Mouse (Mus musculus) kidney, postnatal 0 days (tissue): ENCODE measurements around the gene Scube3. TPM values are rescaled to one million over a fixed set of nuclear protein-coding genes. Genes with fewer than 3 reads are reported as not detected.

Source experiments
- ATAC-seq: fragments of 200-750 bp; cut with Nextera tagmentation; replicated peaks from 2 replicates; pipeline ENCODE4 v1.8.0; 2017; ENCODE audit warnings: low read depth, moderate number of reproducible peaks, moderate TSS enrichment, moderate library complexity; ENCODE audit not compliant: low FRiP score
- DNase-seq: peaks from one replicate; pipeline ENCODE4 v3.0.0-alpha.2; 2016; ENCODE audit warnings: low spot score
- H3K27ac ChIP-seq: fragments of 300-500 bp; sonication (generic); 2 replicates; pipeline ENCODE4 v1.5.1; 2014; ENCODE audit warnings: mild to moderate bottlenecking
- H3K27me3 ChIP-seq: fragments of 300-500 bp; sonication (generic); 2 replicates; pipeline ENCODE4 v1.6.1; 2014; ENCODE audit warnings: low read length, mixed read lengths; ENCODE audit not compliant: insufficient read depth
- H3K36me3 ChIP-seq: fragments of 300-500 bp; sonication (generic); 2 replicates; pipeline ENCODE4 v1.6.1; 2014; ENCODE audit warnings: low read length, mixed read lengths; ENCODE audit not compliant: insufficient read depth
- H3K4me1 ChIP-seq: fragments of 300-500 bp; sonication (generic); replicated peaks from 2 replicates; pipeline ENCODE4 v1.6.1; 2014; ENCODE audit warnings: antibody characterized with exemption, low read length, mixed read lengths; ENCODE audit not compliant: insufficient read depth
- H3K4me2 ChIP-seq: fragments of 300-500 bp; sonication (generic); 2 replicates; pipeline ENCODE4 v1.6.1; 2014; ENCODE audit warnings: mild to moderate bottlenecking, low read length, moderate library complexity, mixed read lengths
- H3K4me3 ChIP-seq: fragments of 300-500 bp; sonication (generic); replicated peaks from 2 replicates; pipeline ENCODE4 v1.5.1; 2014; ENCODE audit warnings: low read depth, low read length
- H3K9ac ChIP-seq: fragments of 300-500 bp; sonication (generic); 2 replicates; pipeline ENCODE4 v1.6.1; 2014; ENCODE audit warnings: low read depth, low read length
- H3K9me3 ChIP-seq: fragments of 300-500 bp; sonication (generic); replicated peaks from 2 replicates; pipeline ENCODE4 v1.6.1; 2016; ENCODE audit warnings: low read length, inconsistent platforms, mixed read lengths
- CTCF ChIP-seq: IDR thresholded peaks from 2 replicates; pipeline ENCODE4 v1.5.1; 2016; ENCODE audit warnings: antibody characterized with exemption, low read depth, mild to moderate bottlenecking, moderate library complexity
- WGBS: fragments of 180-500 bp; shearing (Covaris S2); extraction: QIAGEN DNeasy Blood & Tissue Kit; methylation state at CpG from one replicate; pipeline ENCODE4 v1.1.7; 2014; 5-methylcytosine and 5-hydroxymethylcytosine counted together
- polyA plus RNA-seq: library from polyadenylated mRNA; unstranded; fragments of >200 nt; fragmentation: Nextera tagmentation; extraction: Ambion mirVana; gene quantifications from 2 replicates; pipeline ENCODE4 v1.2.1, GENCODE M21; 2015

Gene Scube3
- polyA plus RNA-seq, result 14.2 and 14.7 TPM in 2 replicates

DNA sequence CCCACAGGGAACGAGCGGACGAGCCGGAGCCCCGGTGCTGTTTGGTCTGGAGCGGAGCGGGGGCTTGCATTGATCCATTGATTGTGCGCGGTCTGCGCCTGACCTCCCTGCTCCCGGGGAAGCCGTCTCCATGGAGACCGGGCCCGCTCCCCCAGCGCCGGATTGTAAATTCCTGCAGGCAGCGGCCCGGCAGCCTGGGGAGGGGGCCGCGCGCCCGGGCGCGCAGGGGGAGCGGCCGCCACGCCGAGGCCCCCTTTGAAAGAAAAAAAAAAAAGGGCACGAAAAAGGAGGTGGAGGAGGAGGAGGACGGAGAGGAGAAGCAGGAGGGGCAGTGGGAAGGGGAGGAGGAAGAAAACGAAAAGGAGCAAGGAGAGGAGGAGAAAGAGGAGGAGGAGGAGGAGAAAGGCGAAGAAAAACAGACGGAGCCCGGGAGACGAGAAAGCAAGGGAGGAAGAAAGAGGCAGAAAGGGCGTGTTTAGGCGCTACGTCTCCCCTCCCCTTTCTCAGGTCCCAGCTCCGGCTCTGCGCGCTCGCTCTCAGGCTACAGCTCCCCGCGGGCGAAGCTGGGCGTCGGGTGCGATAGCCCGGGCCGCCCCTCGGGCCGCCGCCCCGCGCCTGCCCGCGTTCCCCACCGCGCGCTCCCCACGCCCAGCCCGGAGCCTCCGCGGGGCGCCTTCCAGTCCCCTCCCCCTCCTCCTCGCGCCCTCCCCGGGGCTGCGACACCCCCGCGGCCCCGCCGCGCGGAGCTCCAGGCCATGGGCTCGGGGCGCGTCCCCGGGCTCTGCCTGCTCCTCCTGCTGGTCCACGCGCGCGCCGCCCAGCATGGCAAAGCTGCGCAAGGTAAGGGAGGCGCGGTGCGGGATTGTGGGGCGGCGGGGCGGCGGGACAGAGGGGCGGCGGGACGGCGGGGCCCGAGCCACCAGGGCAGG is at the start of gene Scube3:
Scube3 (plus strand) TSS at position 371 of the 929 bp plus-strand sequence.
- H3K27ac ChIP-seq, result peak within 1 kb of the TSS; percentile 83
- under 1% methylated on average over 71 of the region's 97 CpGs for WGBS
- ATAC-seq (peak; percentile 14; the same call in 1 of the 2 replicates), DNase-seq (peak; percentile 78)
- no peaks in the 10 kb centered on the region for H3K9me3 ChIP-seq
- no peaks in the 10 kb centered on the region for H3K36me3 ChIP-seq
- TF ChIP-seq CTCF, result no peak
- peak within 1 kb of the TSS; percentile 62 for H3K4me3 ChIP-seq
- no peaks in the 10 kb centered on the region for H3K27me3 ChIP-seq
- peaks cover 32% of the 10 kb centered on the region; the same call in 1 of the 2 replicates for H3K4me1 ChIP-seq
- H3K4me2 ChIP-seq, result peak within 1 kb of the TSS; percentile 96
- peak within 1 kb of the TSS; percentile 79 for H3K9ac ChIP-seq

DNA sequence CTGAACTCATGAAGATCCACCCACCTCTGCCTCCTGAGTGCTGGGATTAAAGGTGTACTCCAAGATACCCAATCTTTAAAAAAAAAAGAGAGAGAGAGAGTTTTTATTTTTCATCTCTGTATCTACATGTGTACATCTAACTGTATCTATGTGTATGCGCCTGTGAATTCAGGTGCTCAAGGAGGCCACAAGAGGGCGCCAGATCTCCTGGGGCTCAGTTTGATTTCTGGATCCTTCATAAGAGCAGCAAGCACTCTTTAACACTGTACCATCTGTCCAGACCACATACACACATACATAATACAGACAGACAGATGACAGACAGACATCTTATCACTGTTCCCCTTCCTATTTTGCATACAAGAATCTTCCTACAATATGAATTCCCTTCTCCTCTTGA is 49.6 kb upstream of the Scube3 start:
- Histone ChIP-seq H3K9me3 (peaks cover 3% of the 10 kb centered on the region; the same call in 1 of the 2 replicates), H3K4me2 (no peak overlapping the region), H3K9ac (no peak overlapping the region), H3K4me3 (no peak overlapping the region), H3K4me1 (no peaks in the 10 kb centered on the region), H3K27me3 (no peaks in the 10 kb centered on the region), H3K36me3 (no peaks in the 10 kb centered on the region), H3K27ac (no peak overlapping the region)
- ATAC-seq (no peak), DNase-seq (no peak)
- 82% methylated on average over 2 of the region's 2 CpGs for WGBS
- peak; percentile 51 for TF ChIP-seq CTCF

DNA sequence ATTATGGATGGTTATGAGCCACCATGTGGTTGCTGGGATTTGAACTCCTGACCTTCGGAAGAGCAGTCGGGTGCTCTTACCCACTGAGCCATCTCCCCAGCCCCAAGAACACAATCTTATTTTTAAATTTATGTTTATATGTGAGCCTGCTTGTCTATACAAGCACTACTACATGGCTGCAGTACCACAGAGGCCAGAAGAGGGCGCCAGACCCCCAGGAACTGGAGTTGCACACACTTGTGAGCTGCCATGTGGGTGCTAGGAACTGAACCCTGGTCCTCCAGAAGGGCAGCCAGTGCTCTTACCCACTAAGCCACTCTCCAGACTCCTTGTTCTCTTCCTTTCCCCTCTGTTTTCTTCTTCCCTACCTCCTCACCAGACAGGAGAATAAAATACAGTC is 48.1 kb upstream of the Scube3 start:
- ATAC-seq, result no peak
- H3K4me2 ChIP-seq, result no peak overlapping the region
- DNase-seq, result no peak
- H3K4me3 ChIP-seq, result no peak overlapping the region
- no peaks in the 10 kb centered on the region for H3K27me3 ChIP-seq
- H3K36me3 ChIP-seq, result no peaks in the 10 kb centered on the region
- peak; percentile 42 for TF ChIP-seq CTCF
- no peaks in the 10 kb centered on the region for H3K4me1 ChIP-seq
- no peak overlapping the region for H3K9ac ChIP-seq
- peaks cover 3% of the 10 kb centered on the region; the same call in 1 of the 2 replicates for H3K9me3 ChIP-seq
- no peak overlapping the region for H3K27ac ChIP-seq
- 85% methylated on average over 3 of the region's 3 CpGs for WGBS

DNA sequence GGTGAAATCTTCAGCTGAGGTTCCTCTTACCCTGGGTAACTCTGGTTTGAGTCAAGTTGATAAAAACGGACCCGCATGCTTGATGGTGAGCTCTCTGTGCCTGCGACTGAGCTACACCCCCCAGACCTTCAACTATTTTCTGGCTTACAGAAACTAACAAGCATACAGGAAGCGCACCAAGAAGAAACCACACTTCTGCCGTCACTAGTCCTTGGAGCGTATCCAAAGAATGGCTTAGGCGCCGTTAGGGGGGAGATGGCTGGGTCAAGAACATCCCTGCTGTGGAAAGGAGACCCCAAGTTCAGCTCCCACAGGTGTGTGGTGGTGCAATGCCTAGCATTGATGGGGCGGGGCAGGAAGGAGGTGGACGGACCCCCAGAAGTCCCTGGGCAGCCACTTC is 45.5 kb upstream of the Scube3 start:
- H3K4me1 ChIP-seq, result no peaks in the 10 kb centered on the region
- no peak overlapping the region for H3K4me3 ChIP-seq
- 66% methylated on average over 10 of the region's 10 CpGs for WGBS
- H3K9me3 ChIP-seq, result peaks cover 3% of the 10 kb centered on the region; the same call in 1 of the 2 replicates
- ATAC-seq (no peak), DNase-seq (no peak)
- H3K9ac ChIP-seq, result no peak overlapping the region
- TF ChIP-seq CTCF, result no peak
- H3K27ac ChIP-seq, result peak overlapping the region; percentile 85; the same call in 1 of the 2 replicates
- no peaks in the 10 kb centered on the region for H3K36me3 ChIP-seq
- H3K4me2 ChIP-seq, result no peak overlapping the region
- H3K27me3 ChIP-seq, result no peaks in the 10 kb centered on the region

DNA sequence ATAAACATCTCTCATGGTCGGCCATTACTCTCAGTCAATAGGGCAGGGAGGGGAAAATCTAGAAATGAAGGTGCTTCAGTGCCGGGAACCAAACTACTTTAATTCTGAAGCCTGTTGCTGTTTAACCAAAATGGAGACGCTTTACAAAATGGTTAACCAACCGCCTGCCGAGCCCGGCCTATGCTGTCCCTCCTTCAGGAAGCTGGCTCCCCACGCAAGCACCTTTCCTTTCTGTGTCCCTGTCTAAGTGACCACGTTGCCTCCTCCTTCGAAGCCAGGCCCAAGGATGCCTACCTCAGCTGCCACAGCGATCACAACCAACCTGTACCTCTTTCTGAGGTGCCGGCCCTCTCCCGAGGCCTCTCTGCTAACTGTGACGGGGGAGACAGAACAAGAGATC is 44.6 kb upstream of the Scube3 start:
- 65% methylated on average over 13 of the region's 13 CpGs for WGBS
- peak overlapping the region; percentile 85 for H3K27ac ChIP-seq
- no peak for DNase-seq

DNA sequence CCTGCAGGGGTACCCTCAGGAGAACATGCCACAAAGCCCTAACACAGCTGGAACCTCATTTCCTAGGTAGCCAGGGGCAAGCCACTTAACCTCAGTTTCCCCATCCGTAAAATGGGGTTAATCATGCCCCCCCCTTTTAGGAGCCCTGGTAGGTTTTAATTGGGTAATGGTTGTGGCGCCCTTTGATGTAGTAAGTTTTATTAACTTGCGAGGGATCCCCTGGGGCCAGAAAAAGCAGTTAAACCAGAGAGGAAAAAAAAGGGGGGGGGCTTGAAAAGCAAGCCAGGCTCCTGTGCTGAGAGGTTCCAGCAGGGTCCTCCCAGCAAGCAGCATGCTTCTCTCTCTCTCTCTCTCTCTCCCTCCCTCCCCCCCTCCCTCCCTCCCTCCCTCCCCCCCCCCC is 42.9 kb upstream of the Scube3 start:
- H3K36me3 ChIP-seq, result no peaks in the 10 kb centered on the region
- no peak overlapping the region for H3K27ac ChIP-seq
- no peak overlapping the region for H3K4me3 ChIP-seq
- H3K4me1 ChIP-seq, result 0 out of 2 replicates have a peak, but pooled peaks cover 7% of the 10 kb centered on the region
- no peak for TF ChIP-seq CTCF
- H3K4me2 ChIP-seq, result no peak overlapping the region
- H3K27me3 ChIP-seq, result no peaks in the 10 kb centered on the region
- 0 out of 2 replicates have a peak, but pooled peaks cover under 1% of the 10 kb centered on the region for H3K9me3 ChIP-seq
- no peak overlapping the region for H3K9ac ChIP-seq
- no peak for DNase-seq
- WGBS, result 22% methylated on average over 3 of the region's 3 CpGs
- ATAC-seq, result no peak

More for the DNA sequence above, 44.6 kb upstream of the Scube3 start:
- Histone ChIP-seq H3K27me3 (no peaks in the 10 kb centered on the region), H3K4me2 (no peak overlapping the region), H3K4me1 (0 out of 2 replicates have a peak, but pooled peaks cover 6% of the 10 kb centered on the region), H3K4me3 (no peak overlapping the region), H3K9me3 (peaks cover 3% of the 10 kb centered on the region; the same call in 1 of the 2 replicates), H3K36me3 (no peaks in the 10 kb centered on the region), H3K9ac (no peak overlapping the region)
- ATAC-seq, result no peak
- no peak for TF ChIP-seq CTCF
